Mouse (Mus musculus): ENCODE results near the gene Mtmr4.
A peak's percentile ranks its signal among the peaks of the same experiment; 100 is the strongest.

Mtmr4 gene

DNA sequence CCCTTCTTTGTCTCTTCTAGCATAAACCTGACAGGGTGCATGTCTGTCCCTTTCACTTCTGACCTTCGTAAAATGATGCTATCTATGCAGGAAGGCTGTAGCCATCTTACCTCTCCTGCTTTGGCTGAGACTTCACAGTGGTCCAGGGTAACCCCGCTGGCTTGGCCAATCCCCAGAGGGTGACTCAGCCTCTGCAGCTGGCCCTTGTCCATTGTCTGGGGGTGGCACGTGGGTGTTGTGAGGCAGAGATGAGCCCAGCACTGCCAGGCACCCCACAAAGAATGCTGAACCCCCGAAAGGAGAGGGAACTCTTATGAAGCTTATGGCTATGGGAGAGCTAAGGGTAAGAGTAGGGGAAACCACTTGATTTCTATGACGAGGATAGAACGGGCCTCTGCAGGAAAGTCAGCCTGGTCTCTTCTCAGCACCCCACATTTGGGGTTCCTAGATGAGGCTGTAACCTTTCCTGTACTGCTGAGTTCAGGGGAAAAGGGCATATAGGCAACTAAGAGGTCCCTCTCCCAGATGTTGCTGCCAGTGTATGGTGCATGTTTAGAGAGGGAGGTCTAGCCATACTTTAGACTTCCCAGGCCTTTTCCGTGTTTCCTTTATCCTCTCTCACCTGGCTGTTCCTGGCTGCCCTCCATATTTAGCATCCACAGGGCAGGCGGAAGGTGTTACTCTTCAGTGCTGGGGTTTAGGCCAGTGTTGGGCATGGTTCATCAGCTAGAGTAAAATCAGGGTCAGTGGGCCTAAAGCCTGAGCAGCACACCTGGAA is 9.8 kb upstream of the Mtmr4 start:
- peak; percentile 37 for DNase-seq

DNA sequence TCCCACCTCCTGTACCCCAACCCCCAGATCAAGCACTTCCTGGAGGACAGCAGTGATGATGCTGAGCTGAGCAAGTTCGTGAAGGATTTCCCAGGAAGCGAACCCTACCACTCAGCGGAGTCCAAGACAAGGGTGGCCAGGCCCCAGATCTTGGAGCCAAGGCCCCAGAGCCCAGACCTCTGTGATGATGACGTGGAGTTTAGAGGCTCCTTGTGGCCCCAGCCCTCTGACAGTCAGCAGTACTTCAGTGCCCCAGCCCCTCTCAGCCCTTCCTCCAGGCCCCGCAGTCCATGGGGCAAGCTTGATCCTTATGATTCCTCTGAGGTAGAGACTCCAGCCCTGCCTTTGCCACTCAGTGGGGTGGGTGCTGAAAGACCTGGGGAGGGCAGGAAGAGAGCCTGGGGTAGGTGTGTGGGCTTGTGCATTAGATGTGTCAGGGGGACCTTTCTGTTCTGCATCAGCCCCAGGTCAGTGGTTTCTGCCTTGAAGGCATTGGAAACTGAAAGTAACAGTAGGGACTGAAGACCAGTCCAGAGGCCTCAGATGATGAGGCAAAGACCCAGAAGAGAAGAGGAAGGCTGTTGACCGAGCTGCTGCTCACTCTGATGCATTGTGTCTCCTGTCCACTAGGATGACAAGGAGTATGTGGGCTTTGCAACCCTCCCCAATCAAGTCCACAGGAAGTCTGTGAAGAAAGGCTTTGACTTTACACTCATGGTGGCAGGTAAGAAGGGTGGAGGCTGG is 8.5 kb upstream of the Mtmr4 start:
- DNase-seq = no peak

DNA sequence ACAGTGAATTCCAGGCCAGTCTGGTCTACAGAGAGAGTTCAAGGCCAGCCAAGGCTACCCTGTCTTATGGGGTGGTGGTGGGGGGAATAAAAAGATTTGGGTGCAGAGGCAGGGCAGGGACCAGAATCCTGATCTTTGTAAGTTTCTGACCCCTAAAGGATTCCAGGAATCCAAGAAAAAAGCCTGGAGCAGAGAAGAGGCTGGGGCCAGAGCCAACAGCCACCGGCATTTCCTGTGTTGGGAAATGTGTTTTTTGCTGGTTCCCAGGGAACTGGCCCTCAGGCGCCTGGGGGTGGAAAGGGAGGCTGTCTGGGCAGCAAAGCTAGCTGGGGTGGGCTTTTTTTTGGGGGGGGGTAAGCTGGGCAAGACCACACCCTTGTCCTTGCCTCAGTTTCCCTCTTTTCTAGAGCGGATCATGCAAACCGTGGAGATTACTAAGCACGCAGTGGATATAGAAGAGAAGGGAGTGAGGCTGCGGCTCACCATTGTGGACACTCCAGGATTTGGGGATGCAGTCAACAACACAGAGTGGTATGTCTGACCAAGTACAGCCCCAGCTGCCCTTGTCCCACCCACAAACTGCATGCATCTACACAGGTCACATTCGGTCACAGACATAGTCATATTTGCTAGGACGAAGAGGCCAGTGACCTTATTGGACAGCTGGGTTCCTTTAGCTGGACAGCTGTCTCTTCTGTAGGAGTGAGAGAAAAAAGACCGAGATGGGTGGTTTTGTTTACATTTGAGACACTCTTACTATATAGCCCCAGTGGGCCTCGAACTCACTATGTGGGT is 7.1 kb upstream of the Mtmr4 start:
- DNase-seq = peak; percentile 75

GRCm38 (mm10) chr11:87587211-87587874 is 4.6 kb upstream of the Mtmr4 start:
- no peak for DNase-seq

- no peak for DNase-seq
Measured at GRCm38 (mm10) chr11:87589605-87590004, 2.4 kb upstream of the Mtmr4 start.

DNA sequence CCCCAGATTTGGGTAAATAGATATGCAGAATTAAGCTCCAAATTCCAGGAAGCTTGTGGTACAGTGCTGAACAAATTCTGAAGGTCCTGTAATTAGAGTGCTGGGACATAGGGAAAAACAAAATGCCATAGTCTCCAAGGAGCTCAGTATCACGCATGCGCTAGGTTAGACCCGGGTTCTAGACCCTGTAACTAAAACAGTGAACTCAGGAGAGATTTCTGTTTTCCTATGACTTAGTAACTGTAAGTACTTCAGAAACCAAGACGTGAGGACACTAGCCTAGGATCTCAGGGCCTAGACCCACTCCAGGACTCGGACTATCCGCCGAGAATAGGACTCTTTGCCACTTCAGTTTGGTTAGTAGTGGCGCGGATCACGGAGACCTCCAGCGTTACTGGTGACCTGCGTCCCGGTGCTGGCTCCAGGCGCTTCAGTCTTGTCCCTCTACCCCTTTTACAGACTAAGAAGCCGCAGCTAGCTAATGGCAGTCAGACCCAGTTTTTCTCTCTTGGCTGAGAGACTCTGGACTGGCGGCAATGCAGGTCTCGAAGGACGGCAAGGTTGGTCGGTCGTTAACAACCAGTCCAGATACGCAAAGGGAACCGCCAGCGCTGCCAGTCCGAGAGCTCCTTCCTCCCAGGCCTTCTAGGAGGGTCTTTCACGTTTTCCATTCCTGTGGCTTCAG is 979 bp upstream of the Mtmr4 start:
- peak; percentile 33 for DNase-seq

- DNase-seq = no peak
Measured at GRCm38 (mm10) chr11:87592354-87592695, 363 bp downstream of the Mtmr4 start.

GRCm38 (mm10) chr11:87592713-87593598 is 994 bp downstream of the Mtmr4 start:
- no peak for DNase-seq

- DNase-seq = peak; percentile 91
Measured at GRCm38 (mm10) chr11:87595327-87595841, 3.4 kb downstream of the Mtmr4 start.

GRCm38 (mm10) chr11:87595976-87596375 is 4.0 kb downstream of the Mtmr4 start:
- DNase-seq = no peak

- no peak for DNase-seq
Measured at GRCm38 (mm10) chr11:87596492-87596891, 4.5 kb downstream of the Mtmr4 start.

- DNase-seq = no peak
Measured at GRCm38 (mm10) chr11:87597061-87597460, 5.1 kb downstream of the Mtmr4 start.

GRCm38 (mm10) chr11:87599395-87600089 is 7.6 kb downstream of the Mtmr4 start:
- DNase-seq = peak; percentile 51

DNA sequence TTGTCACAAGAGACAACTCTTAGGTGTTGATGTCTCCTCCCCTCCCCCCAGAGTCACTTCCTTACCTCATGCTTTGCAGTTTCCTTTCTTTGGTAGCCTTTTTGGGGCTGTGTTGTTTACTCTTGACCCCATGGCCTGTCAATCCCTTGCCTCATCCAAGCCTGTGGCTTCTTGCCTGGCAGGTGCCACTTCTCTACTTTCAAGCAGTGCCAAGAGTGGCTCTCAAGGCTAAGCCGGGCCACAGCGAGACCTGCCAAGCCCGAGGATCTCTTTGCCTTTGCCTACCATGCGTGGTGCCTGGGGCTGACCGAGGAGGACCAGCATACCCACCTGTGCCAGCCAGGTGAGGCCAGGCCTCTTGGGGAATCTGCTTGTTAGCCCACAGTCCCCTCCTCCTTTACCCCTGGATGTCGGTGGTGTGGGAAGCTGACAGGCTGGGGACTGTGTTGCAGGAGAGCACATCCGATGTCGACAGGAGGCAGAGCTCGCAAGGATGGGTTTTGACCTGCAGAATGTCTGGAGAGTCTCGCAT is 8.4 kb downstream of the Mtmr4 start:
- DNase-seq = peak; percentile 55

- no peak for DNase-seq
Measured at GRCm38 (mm10) chr11:87602234-87602633, 10.3 kb downstream of the Mtmr4 start.

- DNase-seq = no peak
Measured at GRCm38 (mm10) chr11:87603571-87603970, 11.6 kb downstream of the Mtmr4 start.

GRCm38 (mm10) chr11:87609264-87609663 is 17.3 kb downstream of the Mtmr4 start:
- peak; percentile 52 for DNase-seq

- DNase-seq = no peak
Measured at GRCm38 (mm10) chr11:87611547-87611946, 19.6 kb downstream of the Mtmr4 start.

DNA sequence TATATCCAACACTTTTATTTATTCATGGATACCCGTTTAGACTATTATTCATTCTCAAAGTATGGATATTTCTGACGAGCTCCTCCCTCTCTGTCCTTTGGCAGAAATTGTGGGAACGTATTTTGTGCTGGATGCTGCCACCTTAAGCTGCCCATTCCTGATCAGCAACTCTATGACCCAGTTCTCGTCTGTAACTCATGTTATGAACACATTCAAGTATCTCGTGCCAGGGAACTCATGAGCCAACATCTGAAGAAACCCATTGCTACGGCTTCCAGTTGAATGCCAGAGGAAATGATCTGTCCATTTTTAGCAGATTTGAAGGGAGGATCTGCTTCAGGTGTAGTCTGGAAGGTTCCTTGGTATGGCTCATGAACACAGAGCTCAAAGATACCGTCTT is 22.0 kb downstream of the Mtmr4 start:
- DNase-seq = no peak

DNA sequence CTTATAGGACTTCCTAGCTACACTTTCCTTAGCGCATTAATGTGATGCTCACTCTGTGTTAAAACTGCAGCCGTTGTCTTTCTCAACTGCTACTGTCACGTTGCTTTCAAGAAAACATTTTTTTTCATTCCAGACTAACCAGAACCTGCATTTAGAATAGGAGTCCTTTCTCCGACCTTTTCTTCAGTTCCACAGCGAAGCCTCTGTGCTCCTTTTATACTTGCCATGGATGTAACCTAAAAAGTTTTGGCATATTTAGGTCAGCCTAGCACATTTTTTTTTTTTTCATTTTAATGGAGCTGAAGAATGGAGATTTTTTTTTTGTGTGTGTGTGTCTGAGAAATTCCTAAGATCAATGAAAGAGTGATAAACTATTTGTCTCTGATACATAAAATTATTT is 23.6 kb downstream of the Mtmr4 start:
- DNase-seq = no peak

Data from lung, postnatal 36 days (tissue).